Mouse (Mus musculus): Measurements from ENCODE around the gene Krtcap2. TPM values are rescaled to one million over a fixed set of nuclear protein-coding genes. Genes with fewer than 3 reads are reported as not detected.

The Krtcap2 gene
- total and polyA plus RNA-seq, 3 experiments: 143 to 230 (median 180) TPM

GRCm38 (mm10) chr3:89233562-89234110, 12.1 kb upstream of the Krtcap2 start:
- in situ Hi-C loops (cut with MboI; ENCODE audit: low pct_ligation_motif_present, low pct_unique_long_range_greater_than_20kb, low sequenced_read_pairs) (no loop called here), dilution Hi-C loops (cut with MboI; ENCODE audit: extremely low pct_ligation_motif_present, extremely low pct_unique_long_range_greater_than_20kb, low sequenced_read_pairs) (no loop called here)
- H3K9me3 ChIP-seq (replicated peaks; ENCODE audit: low read length): no peaks in the 10 kb centered on the region
- TF ChIP-seq MAFK (IDR thresholded peaks at IDR 0.05; ENCODE audit: insufficient replicate concordance, low read length): no peak
- peak; percentile 71 for TF ChIP-seq IRF4 (IDR thresholded peaks at IDR 0.05; ENCODE audit: low read depth, low read length)
- TF ChIP-seq TBP (conservative IDR thresholded peaks at IDR 0.05; ENCODE audit: low read depth, low read length): no peak
- peak; percentile 60; the same call in 1 of the 2 replicates for TF ChIP-seq BHLHE40 (IDR thresholded peaks at IDR 0.05; ENCODE audit: low read depth, low read length)
- TF ChIP-seq EP300 (IDR thresholded peaks at IDR 0.05; ENCODE audit: low read length): peak; percentile 52; the same call in 1 of the 2 replicates
- H3K79me2 ChIP-seq (replicated peaks; ENCODE audit: control insufficient read depth, extremely low read depth, insufficient read depth, poor library complexity, severe bottlenecking): no peaks in the 10 kb centered on the region
- no peak overlapping the region for H3K27ac ChIP-seq (ENCODE audit: insufficient read depth, low read depth)
- no peak for DNase-seq (ENCODE audit: extremely low read depth)
- peaks cover 20 to 44% of the 10 kb centered on the region in 2 experiments for H3K4me1 ChIP-seq (ENCODE audit: control insufficient read depth in 1 of 2, insufficient read depth in 2 of 2)
- H3K27me3 ChIP-seq (replicated peaks): no peaks in the 10 kb centered on the region
- no peak overlapping the region for H3K4me3 ChIP-seq (replicated peaks in 1 of 3; ENCODE audit: low read depth in 2 of 3, low read length in 2 of 3, poor library complexity in 1 of 3)
- H3K36me3 ChIP-seq (replicated peaks in 1 of 2; ENCODE audit: control insufficient read depth in 1 of 2, insufficient read depth in 1 of 2, low read length in 1 of 2): peaks cover 28 to 40% of the 10 kb centered on the region in 2 experiments
- H3K4me2 ChIP-seq (ENCODE audit: insufficient read depth, low read depth, poor library complexity, severe bottlenecking): no peak overlapping the region
- no peak overlapping the region for H3K9ac ChIP-seq (ENCODE audit: insufficient read depth, low read depth)

GRCm38 (mm10) chr3:89236516-89236915, 9.2 kb upstream of the Krtcap2 start:
- no peak for DNase-seq (ENCODE audit: extremely low read depth)
- no peak overlapping the region for H3K4me3 ChIP-seq (replicated peaks in 1 of 3; ENCODE audit: low read depth in 2 of 3, low read length in 2 of 3, poor library complexity in 1 of 3)
- dilution Hi-C loops (cut with MboI; ENCODE audit: extremely low pct_ligation_motif_present, extremely low pct_unique_long_range_greater_than_20kb, low sequenced_read_pairs) (no loop called here), in situ Hi-C loops (cut with MboI; ENCODE audit: low pct_ligation_motif_present, low pct_unique_long_range_greater_than_20kb, low sequenced_read_pairs) (no loop called here)
- no peaks in the 10 kb centered on the region for H3K27me3 ChIP-seq (replicated peaks)
- H3K4me2 ChIP-seq (ENCODE audit: insufficient read depth, low read depth, poor library complexity, severe bottlenecking): no peak overlapping the region
- no peaks in the 10 kb centered on the region for H3K9me3 ChIP-seq (replicated peaks; ENCODE audit: low read length)
- H3K27ac ChIP-seq (ENCODE audit: insufficient read depth, low read depth): no peak overlapping the region
- no peaks in the 10 kb centered on the region for H3K79me2 ChIP-seq (replicated peaks; ENCODE audit: control insufficient read depth, extremely low read depth, insufficient read depth, poor library complexity, severe bottlenecking)
- TF ChIP-seq HCFC1 (IDR thresholded peaks at IDR 0.05; ENCODE audit: low read depth, low read length): no peak
- TF ChIP-seq RCOR1 (conservative IDR thresholded peaks at IDR 0.05; ENCODE audit: low read depth, low read length): no peak
- no peak for TF ChIP-seq POLR2AphosphoS2 (IDR thresholded peaks at IDR 0.05; ENCODE audit: low read depth, low read length)
- no peak for TF ChIP-seq E2F4 (IDR thresholded peaks at IDR 0.05; ENCODE audit: insufficient replicate concordance, low read depth, low read length)
- no peak for TF ChIP-seq CHD1 (IDR thresholded peaks at IDR 0.05; ENCODE audit: low read depth, low read length)
- no peak for TF ChIP-seq ZNF384 (IDR thresholded peaks at IDR 0.05; ENCODE audit: low read depth, low read length)
- TF ChIP-seq JUN (IDR thresholded peaks at IDR 0.05; ENCODE audit: insufficient read depth, low read depth, low read length): no peak
- TF ChIP-seq TCF12 (IDR thresholded peaks at IDR 0.05; ENCODE audit: low read depth, low read length): no peak
- no peak for TF ChIP-seq USF1 (IDR thresholded peaks at IDR 0.05; ENCODE audit: low read depth, low read length)
- TF ChIP-seq IRF4 (IDR thresholded peaks at IDR 0.05; ENCODE audit: low read depth, low read length): no peak
- TF ChIP-seq POLR2A (IDR thresholded peaks at IDR 0.05; ENCODE audit: low read depth, low read length): no peak
- TF ChIP-seq UBTF (IDR thresholded peaks at IDR 0.05; ENCODE audit: low read depth, low read length): no peak
- no peak for TF ChIP-seq GABPA (IDR thresholded peaks at IDR 0.05; ENCODE audit: insufficient replicate concordance, low read depth, low read length)
- TF ChIP-seq MXI1 (IDR thresholded peaks at IDR 0.05; ENCODE audit: low read depth, low read length): no peak
- TF ChIP-seq ETS1 (conservative IDR thresholded peaks at IDR 0.05; ENCODE audit: low read depth, low read length): no peak
- TF ChIP-seq MYC (IDR thresholded peaks at IDR 0.05; ENCODE audit: low read depth, low read length): no peak
- TF ChIP-seq CTCF (conservative IDR thresholded peaks at IDR 0.05 in 1 of 2, IDR thresholded peaks at IDR 0.05 in 1 of 2; ENCODE audit: low read depth in 2 of 2, low read length in 2 of 2): no peak
- no peak for TF ChIP-seq MAFK (IDR thresholded peaks at IDR 0.05; ENCODE audit: insufficient replicate concordance, low read length)
- peaks cover 31 to 55% of the 10 kb centered on the region in 2 experiments for H3K36me3 ChIP-seq (replicated peaks in 1 of 2; ENCODE audit: control insufficient read depth in 1 of 2, insufficient read depth in 1 of 2, low read length in 1 of 2)
- no peak overlapping the region for H3K9ac ChIP-seq (ENCODE audit: insufficient read depth, low read depth)
- H3K4me1 ChIP-seq (ENCODE audit: control insufficient read depth in 1 of 2, insufficient read depth in 2 of 2): peaks cover 15 to 28% of the 10 kb centered on the region in 2 experiments

Data from CH12.LX (cell line).